Mouse (Mus musculus): ENCODE measurements around the gene Rere.

- peak; percentile 41 for TF ChIP-seq CTCF (IDR thresholded peaks at IDR 0.05)
- TF ChIP-seq EP300 (IDR thresholded peaks at IDR 0.05) = no peak
Measured at GRCm38 (mm10) chr4:150291900-150292299, 10.5 kb downstream of the Rere start.

Measured in lung, postnatal 0 days (tissue).